8 mouse cellular contexts compared by ENCODE assay signal in the genomic region with DNA sequence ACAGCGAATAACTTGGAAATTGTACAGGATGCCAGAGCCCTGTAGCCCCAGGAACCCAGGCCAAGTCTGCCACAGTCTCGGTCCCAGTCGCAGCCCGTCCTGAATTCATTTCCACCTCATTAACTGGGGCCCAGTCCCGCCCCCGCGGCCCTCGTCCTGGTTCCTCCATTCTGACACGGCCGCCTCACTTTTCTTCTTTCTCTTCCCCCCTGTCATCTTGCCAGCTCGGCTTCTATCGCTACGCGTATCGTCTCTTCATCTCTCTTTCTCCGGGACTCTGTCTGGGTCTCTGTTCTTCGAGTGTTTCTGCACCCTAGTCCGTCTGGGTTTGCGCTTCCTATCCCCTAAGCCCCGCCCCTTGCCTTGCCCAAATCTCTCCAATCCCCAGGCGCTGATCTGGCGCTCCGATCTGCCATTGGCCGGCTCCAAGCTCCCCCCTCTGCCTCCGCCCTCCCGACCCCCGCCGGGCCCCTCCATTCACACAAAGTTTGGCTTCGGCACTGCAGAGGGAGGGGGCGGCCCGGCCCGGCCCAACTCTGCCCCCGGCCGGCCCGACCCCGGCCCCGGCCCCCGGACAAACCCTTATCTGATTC. TPM values are rescaled to one million over a fixed set of nuclear protein-coding genes. Genes with fewer than 3 reads are reported as not detected.
A peak's percentile ranks its signal among the peaks of the same experiment; 100 is the strongest.
DNase-seq lines count a peak whose midpoint lies in the region; ATAC-seq and TF ChIP-seq lines count a peak whose summit lies in the region.

Gene Kcnj10 (plus strand): TSS at position 482 of the 593 bp plus-strand sequence.

- H3K4me1 ChIP-seq in ES-E14 (ENCODE audit: control insufficient read depth in 2 of 2, insufficient read depth in 2 of 2, low read length in 2 of 2, poor library complexity in 1 of 2), result no peaks in the 10 kb centered on the region; a peak in 1 of 4 replicates
- peaks cover 37% of the 10 kb centered on the region for H3K4me1 ChIP-seq in forebrain, embryonic 13.5 days
- H3K4me1 ChIP-seq in liver, embryonic 16.5 days (ENCODE audit: control insufficient read depth, low read depth, low read length), result peaks cover 10% of the 10 kb centered on the region
- H3K4me1 ChIP-seq in neural tube, embryonic 12.5 days, result peaks cover 30% of the 10 kb centered on the region

- no peaks in the 10 kb centered on the region for H3K36me3 ChIP-seq in ES-E14 (ENCODE audit: control insufficient read depth, insufficient read depth, low read length, poor library complexity, severe bottlenecking)
- no peaks in the 10 kb centered on the region for H3K36me3 ChIP-seq in forebrain, embryonic 13.5 days (ENCODE audit: poor library complexity, severe bottlenecking)
- H3K36me3 ChIP-seq in liver, embryonic 16.5 days (ENCODE audit: control insufficient read depth, insufficient read depth), result no peaks in the 10 kb centered on the region
- no peaks in the 10 kb centered on the region for H3K36me3 ChIP-seq in neural tube, embryonic 12.5 days

- H3K9ac ChIP-seq in ES-E14 (ENCODE audit: insufficient read depth, low read depth, low read length, poor library complexity, severe bottlenecking), result peak within 1 kb of the TSS; percentile 7; the same call in 1 of the 2 replicates
- H3K9ac ChIP-seq in forebrain, embryonic 13.5 days, result peak within 1 kb of the TSS; percentile 57
- no peak within 1 kb of the TSS for H3K9ac ChIP-seq in liver, embryonic 16.5 days (ENCODE audit: low read depth, low read length)
- peak within 1 kb of the TSS; percentile 48; the same call in 1 of the 2 replicates for H3K9ac ChIP-seq in neural tube, embryonic 12.5 days

- in situ Hi-C loops in ES-E14 (cut with MboI; ENCODE audit: low sequenced_read_pairs in 2 of 2, unreplicated experiment in 2 of 2), result no loop called here

- H3K4me3 ChIP-seq in ES-E14 (ENCODE audit: insufficient read depth in 1 of 2, low read depth in 1 of 2, low read length in 2 of 2, poor library complexity in 1 of 2, severe bottlenecking in 1 of 2), result peak within 1 kb of the TSS; percentile 66 to 68
- peak within 1 kb of the TSS; percentile 53 for H3K4me3 ChIP-seq in forebrain, embryonic 13.5 days
- peak within 1 kb of the TSS; percentile 53 for H3K4me3 ChIP-seq in liver, embryonic 16.5 days (ENCODE audit: low read depth, low read length)
- H3K4me3 ChIP-seq in neural tube, embryonic 12.5 days, result peak within 1 kb of the TSS; percentile 55

- ATAC-seq in forebrain, embryonic 13.5 days, result peak; percentile 98
- ATAC-seq in liver, embryonic 16.5 days (ENCODE audit: low read depth), result peak; percentile 77
- ATAC-seq in neural tube, embryonic 12.5 days (ENCODE audit: low FRiP score, low read depth), result peak; percentile 96

- 3% methylated on average over 38 of the region's 38 CpGs for WGBS in forebrain, embryonic 13.5 days
- WGBS in liver, embryonic 16.5 days (ENCODE audit: insufficient replicate concordance), result 2% methylated on average over 36 of the region's 38 CpGs
- WGBS in neural tube, embryonic 12.5 days, result 1% methylated on average over 38 of the region's 38 CpGs

- peak within 1 kb of the TSS; percentile 71 for H3K4me2 ChIP-seq in forebrain, embryonic 13.5 days
- H3K4me2 ChIP-seq in liver, embryonic 16.5 days (ENCODE audit: low read depth, low read length), result peak within 1 kb of the TSS; percentile 66
- peak within 1 kb of the TSS; percentile 68 for H3K4me2 ChIP-seq in neural tube, embryonic 12.5 days (replicated peaks)

- peak; percentile 84 for DNase-seq in ES-E14 (ENCODE audit: low read depth, low spot score)
- DNase-seq in c-Kit-positive CD71-positive TER-119-negative erythroid progenitor cells, embryonic 14.5 days (ENCODE audit: low read depth), result peak; percentile 57
- DNase-seq in heart, postnatal 10 days, result peak; percentile 59 to 65
- DNase-seq in kidney, postnatal 36 days, result peak; percentile 80 to 87
- peak; percentile 80 for DNase-seq in testis, postnatal 14 days (ENCODE audit: low spot score)

- H3K27me3 ChIP-seq in forebrain, embryonic 13.5 days, result no peaks in the 10 kb centered on the region
- H3K27me3 ChIP-seq in liver, embryonic 16.5 days (ENCODE audit: control insufficient read depth, insufficient read depth, low read depth, low read length), result peaks cover 42% of the 10 kb centered on the region
- H3K27me3 ChIP-seq in neural tube, embryonic 12.5 days (replicated peaks), result peaks cover 11% of the 10 kb centered on the region; the same call in 1 of the 2 replicates

- H3K27ac ChIP-seq in ES-E14 (ENCODE audit: insufficient read depth, low read depth, low read length, poor library complexity, severe bottlenecking), result no peak within 1 kb of the TSS
- H3K27ac ChIP-seq in forebrain, embryonic 13.5 days, result peak within 1 kb of the TSS; percentile 68
- no peak within 1 kb of the TSS for H3K27ac ChIP-seq in liver, embryonic 16.5 days (ENCODE audit: low read length)
- no peak within 1 kb of the TSS for H3K27ac ChIP-seq in neural tube, embryonic 12.5 days

- no peaks in the 10 kb centered on the region for H3K9me3 ChIP-seq in ES-E14 (ENCODE audit: control insufficient read depth, insufficient read depth, low read depth, low read length)
- H3K9me3 ChIP-seq in forebrain, embryonic 13.5 days (replicated peaks), result no peaks in the 10 kb centered on the region
- no peaks in the 10 kb centered on the region for H3K9me3 ChIP-seq in liver, embryonic 16.5 days (replicated peaks; ENCODE audit: control insufficient read depth, low read length)
- no peaks in the 10 kb centered on the region for H3K9me3 ChIP-seq in neural tube, embryonic 12.5 days

- intact Hi-C loops in heart, postnatal 10 days (cut with DNase I), result no loop called here

TF ChIP-seq in ES-E14, 5 proteins besides CTCF, POLR2A, EP300 and RAD21:
- no peak for TF ChIP-seq MAFK (IDR thresholded peaks at IDR 0.05; ENCODE audit: insufficient read depth, low read depth, low read length)
- TF ChIP-seq ZC3H11A (IDR thresholded peaks at IDR 0.05; ENCODE audit: borderline replicate concordance, low read depth, low read length), result no peak
- no peak for TF ChIP-seq HCFC1 (IDR thresholded peaks at IDR 0.05; ENCODE audit: borderline replicate concordance, insufficient read depth, low read length)
- TF ChIP-seq ZNF384 (IDR thresholded peaks at IDR 0.05; ENCODE audit: low read depth, low read length), result no peak
- no peak for TF ChIP-seq CHD2 (IDR thresholded peaks at IDR 0.05; ENCODE audit: low read depth, low read length)

RNA-seq across cellular contexts. Expression of gene Kcnj10, which starts in this region (rescaled TPM):
- 0.80 and 1.2 TPM in 2 replicates for total RNA-seq in ES-E14 (2012; rRNA removed)
- 1.2 and 1.5 TPM in 2 replicates for polyA plus RNA-seq in forebrain, embryonic 13.5 days (2015; fragmentation: Nextera tagmentation; extraction: Ambion mirVana)
- under 1 TPM; 0.05 to 0.19 TPM for total RNA-seq in heart, postnatal 10 days (2021)
- 0.07 and 0.09 TPM in 2 replicates for polyA plus RNA-seq in liver, embryonic 16.5 days (2015; fragmentation: Nextera tagmentation; extraction: Ambion mirVana)
- polyA plus RNA-seq in neural tube, embryonic 12.5 days (2016; fragmentation: Nextera tagmentation; extraction: Ambion mirVana), result 0.96 and 1.3 TPM in 2 replicates

Comparison
In these comparisons a context has a peak if more than half of its experiments do, and no peak if none do; other contexts are left out.
1. Peak in DNase-seq in heart, postnatal 10 days; RNA of the gene not detected or under 1 TPM.
2. Peak in ATAC-seq, H3K4me3 ChIP-seq and H3K4me2 ChIP-seq in liver, embryonic 16.5 days; RNA of the gene not detected or under 1 TPM.